Mouse (Mus musculus): ENCODE data around the gene Casc4. TPM values are rescaled to one million over a fixed set of nuclear protein-coding genes. Genes with fewer than 3 reads are reported as not detected.

Casc4 gene
- polyA plus RNA-seq, 1 experiment from 2014 or later: 30.2 TPM

DNA sequence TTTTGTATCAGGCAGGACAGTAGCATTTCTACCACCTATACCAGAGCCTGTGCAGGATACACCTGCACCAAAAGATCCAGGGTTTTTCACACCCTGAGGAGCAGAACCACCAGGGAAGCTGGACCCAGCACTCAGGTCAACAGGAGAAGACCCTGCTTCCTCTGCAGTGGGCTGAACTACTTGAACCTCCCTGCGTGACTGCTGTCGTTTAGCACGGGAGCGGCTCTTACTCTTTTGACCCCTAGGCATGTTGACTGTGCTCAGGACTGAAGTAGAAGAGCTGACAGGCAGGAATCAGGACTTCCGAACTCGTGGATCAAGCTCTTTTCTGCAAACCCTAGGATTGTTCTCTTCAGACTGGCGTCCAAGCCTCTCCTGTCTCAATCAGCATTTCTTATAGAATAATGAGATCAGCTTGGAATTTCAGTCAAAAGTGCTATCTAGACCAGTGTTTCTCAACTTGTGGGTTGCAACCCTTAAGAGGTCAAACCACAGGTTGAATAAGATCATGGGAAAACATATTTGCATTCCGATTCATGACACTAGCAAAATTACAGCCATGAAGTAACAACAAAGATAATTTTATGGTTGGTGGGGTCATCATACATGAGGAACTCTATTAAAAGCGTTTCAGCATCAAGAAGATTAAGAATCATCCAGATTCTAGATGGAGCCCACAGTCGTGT is 88.3 kb downstream of the Casc4 start:
- 15% methylated on average over 10 of the region's 10 CpGs for WGBS
- Histone ChIP-seq H3K4me2 (replicated peaks; ENCODE audit: low read depth, low read length) (peak overlapping the region; percentile 62), H3K9ac (ENCODE audit: low read depth, low read length) (peak overlapping the region; percentile 95), H3K36me3 (ENCODE audit: control insufficient read depth, insufficient read depth, low read length) (no peaks in the 10 kb centered on the region), H3K27ac (ENCODE audit: low read depth, low read length) (peak overlapping the region; percentile 86), H3K9me3 (ENCODE audit: control insufficient read depth, low read length) (no peaks in the 10 kb centered on the region), H3K27me3 (ENCODE audit: control insufficient read depth, insufficient read depth, low read length) (no peaks in the 10 kb centered on the region), H3K4me1 (replicated peaks; ENCODE audit: control insufficient read depth, insufficient read depth, low read length) (no peaks in the 10 kb centered on the region), H3K4me3 (ENCODE audit: low read depth, low read length) (peak overlapping the region; percentile 90)
- 0 out of 2 replicates have a peak, but pooled peaks have one; percentile 0 for ATAC-seq (ENCODE audit: low FRiP score)
- DNase-seq (ENCODE audit: low spot score): peak; percentile 7

- Histone ChIP-seq H3K4me1 (replicated peaks; ENCODE audit: control insufficient read depth, insufficient read depth, low read length) (no peaks in the 10 kb centered on the region), H3K4me3 (ENCODE audit: low read depth, low read length) (peak within 1 kb of the TSS; percentile 90), H3K27ac (ENCODE audit: low read depth, low read length) (peak within 1 kb of the TSS; percentile 86), H3K9me3 (ENCODE audit: control insufficient read depth, low read length) (no peaks in the 10 kb centered on the region), H3K27me3 (ENCODE audit: control insufficient read depth, insufficient read depth, low read length) (no peaks in the 10 kb centered on the region), H3K4me2 (replicated peaks; ENCODE audit: low read depth, low read length) (peak within 1 kb of the TSS; percentile 62), H3K36me3 (ENCODE audit: control insufficient read depth, insufficient read depth, low read length) (no peaks in the 10 kb centered on the region), H3K9ac (ENCODE audit: low read depth, low read length) (peak within 1 kb of the TSS; percentile 95)
- ATAC-seq (ENCODE audit: low FRiP score) (peak; percentile 99), DNase-seq (ENCODE audit: low spot score) (peak; percentile 98)
- 0% methylated on average over 37 of the region's 48 CpGs for WGBS
Observed at GRCm38 (mm10) chr2:121955765-121956223, 89.0 kb downstream of the Casc4 start, which contains the start of the genes Ctdspl2 and Mageb3. Gene Ctdspl2 (plus strand): TSS chr2:121956001. Gene Mageb3 (minus strand): TSS chr2:121956092.

- H3K9me3 ChIP-seq (ENCODE audit: control insufficient read depth, low read length): no peaks in the 10 kb centered on the region
- H3K27ac ChIP-seq (ENCODE audit: low read depth, low read length): peak overlapping the region; percentile 86
- H3K4me1 ChIP-seq (replicated peaks; ENCODE audit: control insufficient read depth, insufficient read depth, low read length): no peaks in the 10 kb centered on the region
- H3K36me3 ChIP-seq (ENCODE audit: control insufficient read depth, insufficient read depth, low read length): no peaks in the 10 kb centered on the region
- H3K27me3 ChIP-seq (ENCODE audit: control insufficient read depth, insufficient read depth, low read length): no peaks in the 10 kb centered on the region
- WGBS: under 1% methylated on average over 40 of the region's 47 CpGs
- peak; percentile 95 for ATAC-seq (ENCODE audit: low FRiP score)
- H3K9ac ChIP-seq (ENCODE audit: low read depth, low read length): peak overlapping the region; percentile 95
- H3K4me3 ChIP-seq (ENCODE audit: low read depth, low read length): peak overlapping the region; percentile 90
- DNase-seq (ENCODE audit: low spot score): peak; percentile 98
- H3K4me2 ChIP-seq (replicated peaks; ENCODE audit: low read depth, low read length): peak overlapping the region; percentile 62
Observed at GRCm38 (mm10) chr2:121956224-121957018, 89.7 kb downstream of the Casc4 start.

GRCm38 (mm10) chr2:121957216-121957792 is 90.5 kb downstream of the Casc4 start:
- Histone ChIP-seq H3K9ac (ENCODE audit: low read depth, low read length) (peak overlapping the region; percentile 95), H3K4me2 (replicated peaks; ENCODE audit: low read depth, low read length) (peak overlapping the region; percentile 62), H3K27me3 (ENCODE audit: control insufficient read depth, insufficient read depth, low read length) (no peaks in the 10 kb centered on the region), H3K4me1 (replicated peaks; ENCODE audit: control insufficient read depth, insufficient read depth, low read length) (no peaks in the 10 kb centered on the region), H3K9me3 (ENCODE audit: control insufficient read depth, low read length) (no peaks in the 10 kb centered on the region), H3K4me3 (ENCODE audit: low read depth, low read length) (peak overlapping the region; percentile 90), H3K27ac (ENCODE audit: low read depth, low read length) (no peak overlapping the region), H3K36me3 (ENCODE audit: control insufficient read depth, insufficient read depth, low read length) (no peaks in the 10 kb centered on the region; the same call in 1 of the 2 replicates)
- DNase-seq (ENCODE audit: low spot score) (peak; percentile 7), ATAC-seq (ENCODE audit: low FRiP score) (no peak)
- WGBS: 14% methylated on average over 8 of the region's 8 CpGs

Other genes with a start within 250 kb of the Casc4 start
- gene Frmd5, start 59.9 kb upstream of the Casc4 start, polyA plus RNA-seq (2014; fragmentation: Nextera tagmentation; extraction: Ambion mirVana): 17.9 and 18.5 TPM in 2 replicates
- gene Ctdspl2, start 89.0 kb downstream of the Casc4 start, polyA plus RNA-seq (2014; fragmentation: Nextera tagmentation; extraction: Ambion mirVana): 50.1 and 55.1 TPM in 2 replicates
- gene Mageb3, start 89.1 kb downstream of the Casc4 start, polyA plus RNA-seq (2014; fragmentation: Nextera tagmentation; extraction: Ambion mirVana): 0.48 and 0.53 TPM in 2 replicates
- 12.8 and 13.7 TPM in 2 replicates for gene Eif3j1, start 161.6 kb downstream of the Casc4 start, polyA plus RNA-seq (2014; fragmentation: Nextera tagmentation; extraction: Ambion mirVana)

Measured in hindbrain, embryonic 11.5 days (tissue).